Mouse (Mus musculus): ENCODE measurements at regions not wholly inside any gene's neighbourhood (a gene's known extent, or its start where the extent isn't known, plus 50 kb on each side); places are given as distances from the start of the nearest gene placed in this dataset.

DNA sequence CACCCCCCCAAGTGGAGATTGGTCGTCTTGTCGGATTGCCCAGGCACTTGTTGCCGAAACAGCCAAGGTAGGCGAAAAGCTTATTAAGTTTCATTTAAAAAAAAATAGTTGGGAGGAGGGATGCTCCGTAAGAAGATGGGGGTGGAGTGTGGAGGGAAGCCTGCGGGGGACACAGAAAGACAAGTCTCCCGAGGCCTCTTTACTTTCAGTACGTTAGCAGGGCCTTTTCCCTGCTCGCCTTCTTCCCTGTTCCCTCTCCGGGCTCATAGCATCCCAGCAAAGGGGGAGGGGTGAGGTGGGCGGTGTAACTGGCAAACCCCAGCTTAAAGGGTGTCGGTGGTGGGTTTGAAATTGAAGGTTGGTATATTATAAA lies 131.5 kb upstream of the Ubr2 start:
- intact Hi-C loops (cut with DNase I) = no loop called here

DNA sequence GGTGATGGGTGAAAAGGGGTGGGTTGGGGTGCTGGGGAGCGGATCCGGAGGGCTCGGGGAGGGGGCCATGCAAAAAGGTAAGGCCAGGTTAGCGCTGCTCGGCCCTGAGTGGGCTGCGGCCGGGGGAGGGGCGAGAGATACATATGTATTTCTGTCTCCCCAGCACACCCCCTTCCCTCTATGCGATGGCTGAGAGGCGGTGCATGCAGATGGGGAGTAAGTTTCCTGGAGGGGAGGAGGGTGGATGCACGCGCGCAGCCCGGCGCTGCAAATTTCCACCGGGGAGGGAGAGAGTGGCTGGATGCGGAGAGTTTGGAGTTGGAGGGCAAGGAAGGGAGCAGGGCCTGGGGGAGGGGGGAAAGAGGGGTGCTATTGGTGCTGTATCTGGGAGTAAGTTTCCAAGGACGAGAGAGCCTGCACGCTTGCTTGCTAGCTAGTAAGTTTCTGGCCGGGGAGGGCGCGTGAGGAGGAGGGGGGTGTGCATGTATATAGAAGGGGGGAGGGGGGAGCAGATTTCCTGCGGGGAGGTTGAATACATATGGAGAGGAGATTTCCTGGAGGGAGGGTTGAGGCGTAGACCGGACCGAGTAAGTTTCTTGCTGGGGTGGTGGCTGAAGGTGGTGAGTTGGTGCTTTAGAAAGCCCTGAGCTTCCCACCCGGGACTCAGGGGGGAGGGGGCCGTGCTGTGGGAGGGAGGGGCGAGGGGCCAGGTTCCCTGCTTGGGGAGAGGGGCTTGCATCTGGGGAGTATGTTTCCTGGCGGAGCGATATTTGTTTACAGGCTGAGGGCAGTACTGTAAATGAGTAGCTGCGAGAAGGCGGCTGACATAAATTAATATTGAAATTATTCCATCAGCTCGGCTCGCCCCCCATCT lies 130.8 kb upstream of the Ubr2 start:
- intact Hi-C loops (cut with DNase I) = no loop called here

DNA sequence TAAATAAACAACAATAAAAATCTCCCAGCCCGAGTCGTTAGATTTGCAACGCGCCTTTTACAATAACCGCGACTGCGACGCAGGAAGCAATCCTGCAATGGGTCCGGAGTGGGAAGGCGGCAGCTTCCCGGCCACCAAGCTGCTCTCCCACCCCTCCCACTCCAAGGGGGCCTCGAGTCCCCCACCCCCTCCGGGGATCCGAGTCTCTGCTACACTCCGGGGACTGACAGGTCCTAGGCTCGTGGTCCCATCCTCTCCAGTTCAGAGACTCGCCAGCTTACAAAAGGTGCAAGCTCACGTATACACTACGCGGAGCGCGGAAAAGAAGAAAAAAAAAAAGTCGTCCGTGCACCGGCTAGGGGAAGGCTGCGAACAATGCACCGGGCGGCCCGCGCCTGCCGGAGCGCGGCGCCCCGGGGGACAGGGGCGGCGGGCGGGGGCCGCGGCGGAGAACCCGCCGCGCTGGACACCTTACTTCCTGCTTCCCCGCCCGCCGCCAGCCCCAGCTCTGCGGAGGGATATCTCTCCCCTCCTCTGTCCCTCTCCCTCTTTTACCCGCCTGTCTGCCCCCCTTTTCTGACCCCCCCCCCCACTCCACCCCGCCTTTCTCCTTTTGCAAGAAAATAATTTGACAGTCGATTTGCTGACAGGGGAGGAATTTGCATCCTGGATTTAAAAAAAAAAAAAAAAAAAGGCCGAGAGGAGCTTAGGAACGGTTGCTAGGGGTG lies 130.0 kb upstream of the Ubr2 start:
- intact Hi-C loops (cut with DNase I) = no loop called here

DNA sequence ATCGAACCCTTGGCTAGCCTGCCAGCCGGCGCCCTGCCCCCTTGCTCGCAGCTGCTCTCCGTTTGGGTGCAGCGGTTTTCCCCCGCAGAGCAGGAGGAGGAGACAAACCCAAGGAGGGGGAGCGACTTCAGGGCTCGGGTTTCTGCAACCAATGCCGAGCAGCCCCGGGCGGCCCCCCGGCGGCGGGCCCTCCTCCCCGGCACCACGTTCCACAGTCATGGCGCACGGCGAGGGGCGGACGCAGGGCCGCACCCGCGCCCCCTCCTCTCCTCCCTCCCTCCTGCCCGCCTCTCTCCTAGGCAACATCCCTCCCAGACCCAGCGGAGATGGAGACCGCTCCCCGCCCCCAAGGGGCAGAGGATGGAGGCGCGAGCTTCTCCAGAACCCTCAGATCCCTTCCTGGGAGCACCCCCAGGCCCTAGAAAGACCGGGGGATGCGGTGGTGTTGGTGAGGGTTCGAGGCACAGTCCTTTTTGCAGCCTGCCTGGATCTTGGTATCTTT lies 129.4 kb upstream of the Ubr2 start:
- intact Hi-C loops (cut with DNase I) = no loop called here

- intact Hi-C loops (cut with DNase I) = no loop called here
Observed at GRCm38 (mm10) chr17:47139171-47139617, 128.8 kb upstream of the Ubr2 start.

DNA sequence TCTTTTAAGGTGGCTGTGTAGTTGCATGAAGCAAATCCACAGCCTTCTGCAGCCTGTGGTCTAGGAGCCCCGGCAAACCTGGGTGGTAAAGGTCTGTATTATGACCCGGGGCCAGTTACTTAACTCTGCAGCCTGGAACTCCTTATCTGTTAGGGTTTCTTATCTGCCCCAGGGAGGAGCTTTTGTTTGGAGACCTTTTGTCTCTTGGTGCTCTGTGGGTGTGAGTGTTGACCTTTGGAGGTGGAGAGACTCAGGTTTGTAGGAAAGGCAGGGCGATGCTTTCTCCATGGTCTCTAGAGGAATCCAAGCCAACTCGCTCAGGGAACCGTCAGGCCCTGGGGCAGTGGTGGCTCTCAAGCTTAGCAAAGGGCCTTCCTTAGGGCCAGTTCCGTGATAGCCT lies 127.8 kb upstream of the Ubr2 start:
- intact Hi-C loops (cut with DNase I) = no loop called here

GRCm38 (mm10) chr17:47135391-47135790 lies 125.0 kb upstream of the Ubr2 start:
- intact Hi-C loops (cut with DNase I) = no loop called here

DNA sequence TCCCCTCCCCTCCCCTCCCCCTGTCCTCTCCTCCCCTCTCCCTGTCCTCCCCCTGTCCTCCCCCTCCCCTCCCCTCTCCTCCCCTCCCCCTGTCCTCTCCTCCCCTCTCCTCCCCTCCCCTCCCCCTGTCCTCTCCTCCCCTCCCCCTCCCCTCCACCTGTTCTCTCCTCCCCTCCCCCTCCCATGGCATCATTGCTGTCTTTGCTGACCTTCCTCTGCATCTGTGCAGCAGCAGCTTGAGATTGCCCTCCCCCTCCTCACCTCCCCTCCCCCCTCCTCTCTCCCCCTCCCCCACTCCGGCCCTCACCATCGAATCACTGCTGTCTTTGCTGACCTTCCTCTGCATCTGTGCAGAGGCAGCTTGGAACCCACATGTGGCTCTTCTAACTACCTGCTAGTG lies 123.4 kb upstream of the Ubr2 start:
- intact Hi-C loops (cut with DNase I) = no loop called here

- intact Hi-C loops (cut with DNase I) = no loop called here
Observed at GRCm38 (mm10) chr17:47127571-47127970, 117.2 kb upstream of the Ubr2 start.

GRCm38 (mm10) chr17:47123576-47123975 lies 113.2 kb upstream of the Ubr2 start:
- intact Hi-C loops (cut with DNase I) = no loop called here

DNA sequence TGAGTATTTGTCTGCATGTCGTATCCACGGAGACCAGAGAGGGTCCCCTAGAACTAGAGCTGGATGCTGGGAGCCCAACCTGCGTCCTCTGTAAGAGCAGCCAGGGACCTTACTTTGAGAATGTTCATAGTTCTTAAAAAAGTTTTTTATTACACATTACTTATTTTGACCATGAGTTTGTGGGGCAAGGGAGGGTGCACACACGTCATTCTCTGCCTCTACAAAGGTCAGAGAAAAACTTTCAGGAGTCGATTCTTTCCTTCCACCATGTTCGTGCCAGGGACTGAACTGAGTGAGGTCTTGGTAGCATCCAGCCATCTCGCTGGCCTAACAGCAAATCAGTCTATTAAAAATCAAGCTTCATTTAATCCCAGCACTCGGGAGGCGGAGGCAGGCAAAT lies 111.9 kb upstream of the Ubr2 start:
- intact Hi-C loops (cut with DNase I) = no loop called here

DNA sequence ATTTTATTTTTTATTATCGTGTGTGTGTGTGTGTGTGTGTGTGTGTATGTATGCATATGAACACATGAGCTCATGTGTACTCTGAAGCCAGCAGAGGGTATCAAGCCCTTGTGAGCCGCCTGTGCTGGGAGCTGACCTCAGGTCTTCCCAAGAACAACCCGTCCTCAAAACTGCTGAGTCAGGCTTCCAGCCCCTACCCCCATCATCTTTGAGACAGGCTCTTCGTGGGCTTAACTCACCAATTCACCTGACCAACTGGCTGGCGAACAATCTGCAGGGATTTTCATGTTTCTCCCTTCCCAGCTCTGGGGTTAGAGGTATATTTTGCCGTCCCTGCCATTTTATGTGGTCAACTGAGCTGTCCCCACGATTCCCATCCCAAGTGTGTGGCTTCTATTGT lies 107.7 kb upstream of the Ubr2 start:
- intact Hi-C loops (cut with DNase I) = no loop called here

GRCm38 (mm10) chr17:47115754-47116153 lies 105.4 kb upstream of the Ubr2 start:
- intact Hi-C loops (cut with DNase I) = no loop called here

- intact Hi-C loops (cut with DNase I) = no loop called here
Observed at GRCm38 (mm10) chr17:47115141-47115540, 104.8 kb upstream of the Ubr2 start.

DNA sequence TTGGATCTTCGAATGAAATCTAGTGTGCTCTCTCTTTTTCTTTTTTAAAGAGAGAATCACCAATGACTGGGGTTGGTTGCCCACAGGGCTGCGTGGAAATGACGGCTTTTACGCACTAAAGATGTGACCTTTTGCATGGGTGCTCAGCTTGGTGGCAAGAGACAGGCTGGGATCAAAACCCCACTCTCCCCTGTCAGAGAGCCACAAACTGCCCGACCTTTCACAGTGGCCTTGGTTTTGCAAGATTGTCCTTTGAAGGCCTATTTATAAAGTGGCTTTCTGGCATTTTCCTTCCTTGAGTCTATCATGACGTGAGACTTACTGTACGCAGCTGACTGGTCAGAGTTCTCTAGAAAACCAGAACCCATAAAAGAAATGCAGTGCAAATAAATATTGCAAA lies 104.4 kb upstream of the Ubr2 start:
- intact Hi-C loops (cut with DNase I) = no loop called here

GRCm38 (mm10) chr17:47112556-47113225 lies 102.3 kb upstream of the Ubr2 start:
- intact Hi-C loops (cut with DNase I) = no loop called here

DNA sequence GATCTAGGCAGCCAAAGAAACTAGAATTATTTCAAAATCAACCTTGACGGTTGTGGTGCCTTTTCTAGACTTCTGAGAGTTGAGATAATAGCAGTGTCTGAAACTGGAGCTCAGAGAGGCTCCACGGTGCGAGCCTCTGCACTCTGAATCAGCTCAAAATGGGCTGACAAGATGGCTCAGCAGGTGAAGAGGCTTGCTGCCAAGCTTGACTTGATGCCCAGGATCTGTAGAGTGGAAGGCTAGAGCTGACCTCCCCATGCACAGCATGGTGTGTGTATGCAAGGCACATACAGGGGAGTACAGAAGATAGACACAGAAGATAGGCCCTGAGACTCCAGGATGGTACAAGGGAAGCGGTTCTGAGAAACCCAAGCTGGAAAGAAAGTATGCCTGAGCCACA lies 100.5 kb upstream of the Ubr2 start:
- intact Hi-C loops (cut with DNase I) = no loop called here

GRCm38 (mm10) chr17:47104328-47104727 lies 94.0 kb upstream of the Ubr2 start:
- intact Hi-C loops (cut with DNase I) = no loop called here

GRCm38 (mm10) chr17:47095191-47095590 lies 84.8 kb upstream of the Ubr2 start:
- intact Hi-C loops (cut with DNase I) = loop anchor here (10.0 kb wide), 1 partner anchor 50 kb away; no protein-coding TSS in a partner anchor

DNA sequence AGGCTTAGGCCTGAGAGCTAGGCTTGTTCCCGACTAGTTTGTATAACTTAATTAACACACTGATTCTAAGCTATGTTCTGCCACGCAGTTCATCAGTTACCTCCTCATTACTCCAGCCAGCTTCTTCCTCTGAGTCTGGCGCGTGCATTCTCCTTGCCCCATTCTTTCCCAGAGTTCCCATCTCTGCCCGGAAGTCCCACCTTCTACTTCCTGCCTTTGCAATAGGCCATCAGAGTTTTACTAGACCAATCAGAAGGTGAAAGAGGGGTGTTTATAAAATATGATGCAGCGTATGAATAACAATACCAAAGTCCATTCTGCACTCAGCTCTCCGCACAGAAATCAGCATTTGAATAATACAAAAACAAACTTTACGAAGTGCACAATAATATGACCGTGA lies 81.7 kb upstream of the Ubr2 start:
- intact Hi-C loops (cut with DNase I) = loop anchor here (10.0 kb wide), 1 partner anchor 47 kb away; no protein-coding TSS in a partner anchor

DNA sequence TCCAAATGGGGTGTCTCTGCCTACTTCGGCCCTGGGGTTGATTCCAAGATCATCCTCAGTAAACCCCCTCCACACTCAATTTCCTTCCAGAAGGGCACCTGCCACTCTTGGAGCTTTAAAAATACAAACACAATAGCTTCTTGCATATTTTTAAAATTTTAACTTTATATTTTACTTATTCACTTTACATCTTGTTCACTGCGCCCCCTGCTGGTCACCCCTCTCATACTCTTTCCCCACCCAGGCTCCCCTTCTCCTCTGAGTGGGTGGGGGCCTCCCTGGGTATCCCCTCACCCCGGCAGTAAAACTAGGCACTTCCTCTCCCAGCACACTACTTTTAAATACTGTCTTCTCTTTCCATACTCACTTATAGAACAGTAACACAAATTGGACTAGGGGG lies 79.4 kb upstream of the Ubr2 start:
- intact Hi-C loops (cut with DNase I) = loop anchor here (10.0 kb wide), 1 partner anchor 45 kb away; no protein-coding TSS in a partner anchor

DNA sequence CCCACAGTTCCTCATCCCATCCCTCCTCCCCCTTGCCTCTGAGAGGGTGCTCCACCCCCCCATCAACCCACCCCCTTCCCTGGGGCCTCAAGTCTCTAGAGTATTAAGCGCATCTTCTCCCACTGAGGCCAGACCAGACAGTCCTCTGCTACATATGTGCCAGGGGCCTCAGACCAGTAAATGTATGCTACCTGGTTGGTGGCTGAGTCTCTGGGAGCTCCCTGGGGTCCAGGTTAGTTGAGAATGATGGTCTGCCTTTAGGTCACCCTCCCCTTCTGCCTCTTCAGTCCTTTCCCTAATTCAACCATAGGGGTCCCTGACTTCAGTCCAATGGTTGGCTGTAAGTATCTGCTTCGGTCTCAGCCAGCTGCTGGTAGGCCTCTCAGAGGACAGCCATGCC lies 58.9 kb upstream of the Ubr2 start:
- intact Hi-C loops (cut with DNase I) = no loop called here
